Comparison of ENCODE assay signal across 9 mouse cellular contexts in the genomic region with DNA sequence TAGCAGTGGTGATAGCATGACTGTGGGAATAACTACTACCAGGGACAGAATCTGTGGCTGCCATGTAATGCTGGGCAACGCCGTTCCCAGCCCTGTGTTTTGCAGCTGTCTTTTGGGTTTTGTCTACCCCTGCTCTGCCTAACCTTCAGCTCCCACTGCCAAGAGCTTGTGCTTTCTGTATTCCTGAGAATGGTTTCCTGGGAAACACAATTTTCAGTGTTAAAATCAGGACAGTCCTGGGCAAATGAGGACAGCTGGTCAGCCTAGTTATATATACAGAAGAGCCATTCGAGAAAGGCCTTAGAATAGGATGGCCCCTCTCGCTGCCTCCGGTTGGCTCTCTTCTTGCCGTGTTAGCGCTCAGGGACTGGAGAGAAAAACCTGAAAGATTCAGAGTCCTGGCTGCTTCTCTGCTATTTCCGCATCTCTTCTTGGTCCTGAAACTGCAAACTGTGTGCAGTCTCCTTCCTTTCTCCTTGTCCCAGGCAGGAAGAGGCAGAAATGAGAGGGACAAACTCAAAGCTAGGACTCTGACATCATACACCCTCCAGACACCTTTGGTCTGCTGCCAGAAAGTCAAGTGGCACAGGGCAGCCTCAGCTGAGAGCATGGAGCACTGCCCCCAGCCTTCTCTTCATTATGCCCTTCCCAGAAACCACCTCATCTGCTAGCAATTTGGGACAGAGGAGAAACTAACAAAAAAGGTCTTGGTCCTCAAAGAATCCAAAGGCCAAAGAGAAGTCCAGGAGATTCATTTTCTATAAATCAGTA.
DNase-seq lines count a peak whose midpoint lies in the region; ATAC-seq and TF ChIP-seq lines count a peak whose summit lies in the region.
"Had no signal": no experiment of that assay in that cellular context is flagged by ENCODE, and none has a peak within 500 bp of the region (broad histone marks: within the 10 kb centered on the region; RNA-seq: fewer than 3 reads in every experiment).

No protein-coding gene starts in this region.

- peaks cover 7% of the 10 kb centered on the region; the same call in 1 of the 2 replicates for H3K4me1 ChIP-seq in forebrain, postnatal 0 days (ENCODE audit: insufficient read depth)
- H3K4me1 ChIP-seq in lung, embryonic 15.5 days, result peaks cover 14% of the 10 kb centered on the region
- peaks cover 2% of the 10 kb centered on the region; the same call in 1 of the 2 replicates for H3K4me1 ChIP-seq in intestine, postnatal 0 days (replicated peaks; ENCODE audit: control insufficient read depth, insufficient read depth, low read length)

- WGBS in forebrain, postnatal 0 days, result 53% methylated on average over 8 of the region's 8 CpGs
- WGBS in lung, embryonic 15.5 days, result 64% methylated on average over 8 of the region's 8 CpGs
- WGBS in intestine, postnatal 0 days, result 78% methylated on average over 8 of the region's 8 CpGs

- peak; percentile 81 for ATAC-seq in forebrain, postnatal 0 days
- peak; percentile 74 for ATAC-seq in lung, embryonic 15.5 days (ENCODE audit: borderline replicate concordance, extremely low read depth, low FRiP score, low TSS enrichment)
- no peak for ATAC-seq in intestine, postnatal 0 days

- H3K9me3 ChIP-seq in forebrain, postnatal 0 days (ENCODE audit: low read length), result no peaks in the 10 kb centered on the region
- no peaks in the 10 kb centered on the region for H3K9me3 ChIP-seq in lung, embryonic 15.5 days
- no peaks in the 10 kb centered on the region for H3K9me3 ChIP-seq in intestine, postnatal 0 days (ENCODE audit: control insufficient read depth)

- peak; percentile 59 to 63 for DNase-seq in heart, adult 18-20 months
- no peak for DNase-seq in heart, postnatal 25 days (ENCODE audit: low spot score)
- peak; percentile 63 for DNase-seq in brain, adult 2 months (ENCODE audit: low read depth, low spot score)
- DNase-seq in forebrain, postnatal 0 days, result peak; percentile 16
- DNase-seq in spleen, postnatal 36 days (ENCODE audit: low spot score in 2 of 2), result no peak
- no peak for DNase-seq in retina, postnatal 1 day
- DNase-seq: kidney, adult 2 months had no signal

- H3K27me3 ChIP-seq in forebrain, postnatal 0 days (ENCODE audit: insufficient read depth, low read length), result no peaks in the 10 kb centered on the region
- no peaks in the 10 kb centered on the region for H3K27me3 ChIP-seq in lung, embryonic 15.5 days
- no peaks in the 10 kb centered on the region for H3K27me3 ChIP-seq in intestine, postnatal 0 days (replicated peaks; ENCODE audit: control insufficient read depth, insufficient read depth, low read length)

- no peaks in the 10 kb centered on the region for H3K36me3 ChIP-seq in forebrain, postnatal 0 days (ENCODE audit: insufficient read depth)
- H3K36me3 ChIP-seq in lung, embryonic 15.5 days, result no peaks in the 10 kb centered on the region
- H3K36me3 ChIP-seq in intestine, postnatal 0 days (ENCODE audit: control insufficient read depth, insufficient read depth), result no peaks in the 10 kb centered on the region

- TF ChIP-seq CTCF in forebrain, postnatal 0 days (IDR thresholded peaks at IDR 0.05; ENCODE audit: low read depth), result no peak
- TF ChIP-seq CTCF in intestine, postnatal 0 days (IDR thresholded peaks at IDR 0.05; ENCODE audit: low read depth), result no peak

- H3K9ac ChIP-seq in forebrain, postnatal 0 days, result no peak overlapping the region
- H3K9ac ChIP-seq in lung, embryonic 15.5 days, result no peak overlapping the region
- H3K9ac ChIP-seq in intestine, postnatal 0 days (ENCODE audit: low read depth, low read length), result no peak overlapping the region

- intact Hi-C loops in heart, postnatal 25 days (cut with DNase I), result loop anchor here (5.0 kb wide), 1 partner anchor 34 kb away; no protein-coding TSS in a partner anchor

- H3K4me2 ChIP-seq in forebrain, postnatal 0 days (ENCODE audit: low read depth), result no peak overlapping the region
- no peak overlapping the region for H3K4me2 ChIP-seq in lung, embryonic 15.5 days
- no peak overlapping the region for H3K4me2 ChIP-seq in intestine, postnatal 0 days (replicated peaks; ENCODE audit: low read depth)

- no peak overlapping the region for H3K27ac ChIP-seq in forebrain, postnatal 0 days (ENCODE audit: low read depth, low read length)
- peak overlapping the region; percentile 59 for H3K27ac ChIP-seq in lung, embryonic 15.5 days
- no peak overlapping the region for H3K27ac ChIP-seq in intestine, postnatal 0 days (ENCODE audit: low read depth, low read length)

- no peak overlapping the region for H3K4me3 ChIP-seq in forebrain, postnatal 0 days (ENCODE audit: low read depth, low read length)
- no peak overlapping the region for H3K4me3 ChIP-seq in lung, embryonic 15.5 days
- no peak overlapping the region for H3K4me3 ChIP-seq in intestine, postnatal 0 days (ENCODE audit: low read depth, low read length)

Comparison
In these comparisons a context has a peak if more than half of its experiments do, and no peak if none do; other contexts are left out.
1. DNase-seq: peak in heart, adult 18-20 months (2 of 2), brain, adult 2 months (single experiment) and forebrain, postnatal 0 days (single experiment); none in heart, postnatal 25 days (single experiment), spleen, postnatal 36 days (0 of 2) and retina, postnatal 1 day (single experiment).